30 mouse cellular contexts compared by ENCODE assay signal in the genomic region with DNA sequence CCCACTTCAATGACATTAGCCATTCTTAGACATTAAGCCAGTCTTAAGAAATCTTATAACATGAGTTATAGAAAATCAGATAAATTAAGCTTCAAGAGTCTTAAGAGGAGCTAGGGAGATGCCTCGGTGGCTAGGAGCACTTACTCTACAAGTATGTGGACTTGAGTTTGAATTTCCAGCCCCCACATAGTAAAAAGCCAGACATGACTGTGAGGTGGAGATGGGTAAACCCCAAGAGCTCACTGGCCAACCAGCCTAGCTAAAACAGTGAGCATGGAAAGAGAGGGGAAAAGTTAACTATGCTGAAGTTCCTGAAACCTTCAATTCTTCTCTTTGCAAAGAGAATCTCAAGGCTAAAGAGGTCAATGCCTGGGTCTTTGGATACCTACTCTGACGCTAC.
"Had no signal": no experiment of that assay in that cellular context is flagged by ENCODE, and none has a peak within 500 bp of the region (broad histone marks: within the 10 kb centered on the region; RNA-seq: fewer than 3 reads in every experiment).

No protein-coding gene starts in this region.

- H3K4me1 ChIP-seq: limb, embryonic 10.5 days; limb, embryonic 12.5 days; limb, embryonic 13.5 days; limb, embryonic 15.5 days; liver, embryonic 12.5 days; liver, embryonic 13.5 days; liver, embryonic 15.5 days; lung, embryonic 15.5 days; midbrain, embryonic 12.5 days; midbrain, embryonic 13.5 days; midbrain, embryonic 15.5 days; neural tube, embryonic 12.5 days had no signal

- DNase-seq: left cerebral cortex, postnatal 4 days; liver; liver, embryonic 13.5 days; liver, postnatal 0 days; lung, adult 18-20 months; lung, adult 2 months; lung, embryonic 14.5 days; lung, postnatal 10 days; lung, postnatal 14 days; lung, postnatal 36 days; lung, postnatal 4 days; midbrain, embryonic 14.5 days had no signal

- H3K9me3 ChIP-seq: limb, embryonic 10.5 days; limb, embryonic 12.5 days; limb, embryonic 13.5 days; limb, embryonic 15.5 days; liver, embryonic 12.5 days; liver, embryonic 13.5 days; liver, embryonic 15.5 days; lung, embryonic 15.5 days; megakaryocyte, embryonic 14.5 days; midbrain, embryonic 10.5 days; midbrain, embryonic 12.5 days; midbrain, embryonic 13.5 days; midbrain, embryonic 15.5 days; neural tube, embryonic 12.5 days had no signal

- H3K9ac ChIP-seq: limb, embryonic 12.5 days; limb, embryonic 13.5 days; limb, embryonic 15.5 days; liver, embryonic 12.5 days; liver, embryonic 13.5 days; liver, embryonic 14.5 days; liver, embryonic 15.5 days; liver, postnatal 0 days; lung, embryonic 14.5 days; lung, embryonic 15.5 days; midbrain, embryonic 12.5 days; midbrain, embryonic 13.5 days; midbrain, embryonic 15.5 days; neural tube, embryonic 12.5 days had no signal

- H3K36me3 ChIP-seq: limb, embryonic 10.5 days; limb, embryonic 12.5 days; limb, embryonic 13.5 days; limb, embryonic 15.5 days; liver, embryonic 12.5 days; liver, embryonic 13.5 days; liver, embryonic 15.5 days; lung, embryonic 15.5 days; midbrain, embryonic 10.5 days; midbrain, embryonic 12.5 days; midbrain, embryonic 13.5 days; midbrain, embryonic 15.5 days; neural tube, embryonic 12.5 days had no signal

- H3K27ac ChIP-seq: limb, embryonic 10.5 days; limb, embryonic 12.5 days; limb, embryonic 13.5 days; limb, embryonic 15.5 days; liver, embryonic 12.5 days; liver, embryonic 13.5 days; liver, embryonic 14.5 days; liver, embryonic 15.5 days; lung, embryonic 15.5 days; macrophage; midbrain, embryonic 10.5 days; midbrain, embryonic 12.5 days; midbrain, embryonic 13.5 days; midbrain, embryonic 15.5 days; neural tube, embryonic 12.5 days had no signal

- H3K4me2 ChIP-seq: limb, embryonic 12.5 days; limb, embryonic 13.5 days; limb, embryonic 15.5 days; liver, embryonic 11.5 days; liver, embryonic 12.5 days; liver, embryonic 13.5 days; liver, embryonic 15.5 days; lung, embryonic 14.5 days; lung, embryonic 15.5 days; midbrain, embryonic 11.5 days; midbrain, embryonic 12.5 days; midbrain, embryonic 13.5 days; midbrain, embryonic 15.5 days; neural tube, embryonic 12.5 days had no signal

- H3K27me3 ChIP-seq: limb, embryonic 12.5 days; limb, embryonic 13.5 days; limb, embryonic 15.5 days; liver, embryonic 12.5 days; liver, embryonic 13.5 days; liver, embryonic 15.5 days; lung, embryonic 15.5 days; megakaryocyte, embryonic 14.5 days; midbrain, embryonic 12.5 days; midbrain, embryonic 13.5 days; midbrain, embryonic 15.5 days; neural tube, embryonic 12.5 days had no signal

- H3K4me3 ChIP-seq: limb, embryonic 10.5 days; limb, embryonic 12.5 days; limb, embryonic 13.5 days; limb, embryonic 15.5 days; liver, embryonic 12.5 days; liver, embryonic 13.5 days; liver, embryonic 15.5 days; lung, embryonic 15.5 days; megakaryocyte, embryonic 14.5 days; midbrain, embryonic 10.5 days; midbrain, embryonic 12.5 days; midbrain, embryonic 13.5 days; midbrain, embryonic 15.5 days; myocyte; neural tube, embryonic 12.5 days had no signal
